Mouse (Mus musculus) Patski (cell line): ENCODE data around the gene Slc35b2. TPM values are rescaled to one million over a fixed set of nuclear protein-coding genes. Genes with fewer than 3 reads are reported as not detected.

Experiments
- ATAC-seq: fragments of 100-300 bp; one replicate; pipeline ENCODE4 v1.8.0; 2021
- CTCF ChIA-PET: fragments of 350-600 bp; sonication (Branson Sonifier 250); formaldehyde crosslinking; loops from one replicate; lab custom pipeline; 2022; ENCODE audit warnings: inconsistent platforms; lab: Charles Lee
- POLR2A ChIA-PET: fragments of 350-600 bp; sonication (Branson Sonifier 250); formaldehyde crosslinking; loops from one replicate; lab custom pipeline; 2022; ENCODE audit warnings: antibody characterized with exemption, inconsistent platforms; lab: Charles Lee
- DNase-seq: peaks from one replicate; pipeline ENCODE4 v3.0.0-alpha.2; 2011; ENCODE audit warnings: low read depth, low spot score
- H3K27me3 ChIP-seq: fragments of 371-371 bp; one replicate; pipeline ENCODE4 v1.5.1; 2021
- CTCF ChIP-seq: fragments of 100-300 bp; IDR thresholded peaks from one replicate; pipeline ENCODE4 v1.5.1; 2021
- in situ Hi-C: fragments of 300-500 bp; cut with MboI; formaldehyde crosslinking; loops from 3 replicates; pipeline ENCODE4 v1.11.1; 2018; ENCODE audit warnings: low pct_unique_long_range_greater_than_20kb, mixed read lengths
- polyA plus RNA-seq: library from polyadenylated mRNA; unstranded; gene quantifications from one replicate; pipeline ENCODE4 v1.2.3, GENCODE M21; 2021

The Slc35b2 gene
- polyA plus RNA-seq, 1 experiment from 2014 or later: 98.0 TPM

- TF ChIP-seq CTCF: no peak
- in situ Hi-C loops: no loop called here
- ATAC-seq (no peak), DNase-seq (no peak)
- peaks cover 21% of the 10 kb centered on the region for H3K27me3 ChIP-seq
- CTCF ChIA-PET: interaction anchor here (0.9 to 1.6 kb wide), 3 partner anchors 9 to 27 kb away, joined by 3 to 4 read pairs (median 3); no protein-coding TSS in a partner anchor
- POLR2A ChIA-PET: no interaction called here
Measured at GRCm38 (mm10) chr17:45524961-45525360, 38.7 kb upstream of the Slc35b2 start.

GRCm38 (mm10) chr17:45526571-45526970, 37.1 kb upstream of the Slc35b2 start:
- POLR2A ChIA-PET: no interaction called here
- CTCF ChIA-PET: interaction anchor here (1.1 kb wide), 1 partner anchor 10 kb away, joined by 3 read pairs; no protein-coding TSS in a partner anchor
- no peak for ATAC-seq

GRCm38 (mm10) chr17:45530346-45530782, 33.3 kb upstream of the Slc35b2 start:
- H3K27me3 ChIP-seq: peaks cover 48% of the 10 kb centered on the region
- ChIA-PET CTCF (no interaction called here), POLR2A (no interaction called here)
- ATAC-seq: no peak
- no peak for DNase-seq
- no peak for TF ChIP-seq CTCF
- in situ Hi-C loops: no loop called here

More at GRCm38 (mm10) chr17:45526571-45526970, 37.1 kb upstream of the Slc35b2 start:
- in situ Hi-C loops: no loop called here
- peaks cover 34% of the 10 kb centered on the region for H3K27me3 ChIP-seq
- TF ChIP-seq CTCF: no peak
- no peak for DNase-seq

- H3K27me3 ChIP-seq: peaks cover 40% of the 10 kb centered on the region
- in situ Hi-C loops: no loop called here
- CTCF ChIA-PET: interaction anchor here (1.2 to 1.4 kb wide), 2 partner anchors 15 to 17 kb away, joined by 3 read pairs; no protein-coding TSS in a partner anchor
- TF ChIP-seq CTCF: no peak
- ATAC-seq (no peak), DNase-seq (no peak)
- POLR2A ChIA-PET: interaction anchor here (0.6 kb wide), 1 partner anchor 500 kb away, joined by 4 read pairs; no protein-coding TSS in a partner anchor
Measured at GRCm38 (mm10) chr17:45532896-45533295, 30.8 kb upstream of the Slc35b2 start.

GRCm38 (mm10) chr17:45536264-45536663, 27.4 kb upstream of the Slc35b2 start:
- POLR2A ChIA-PET: no interaction called here
- DNase-seq: no peak
- ATAC-seq: no peak
- no peak for TF ChIP-seq CTCF
- CTCF ChIA-PET: no interaction called here
- H3K27me3 ChIP-seq: peaks cover 26% of the 10 kb centered on the region
- in situ Hi-C loops: no loop called here

GRCm38 (mm10) chr17:45538394-45538793, 25.3 kb upstream of the Slc35b2 start:
- peaks cover 18% of the 10 kb centered on the region for H3K27me3 ChIP-seq
- no peak for DNase-seq
- in situ Hi-C loops: no loop called here
- ChIA-PET CTCF (interaction anchor here (0.6 to 1.0 kb wide), 2 partner anchors 9 to 22 kb away, joined by 3 to 5 read pairs; no protein-coding TSS in a partner anchor), POLR2A (no interaction called here)
- TF ChIP-seq CTCF: no peak
- ATAC-seq: no peak

- ATAC-seq (no peak), DNase-seq (no peak)
- TF ChIP-seq CTCF: no peak
- ChIA-PET POLR2A (no interaction called here), CTCF (no interaction called here)
- peaks cover 15% of the 10 kb centered on the region for H3K27me3 ChIP-seq
- in situ Hi-C loops: no loop called here
Measured at GRCm38 (mm10) chr17:45539664-45540063, 24.0 kb upstream of the Slc35b2 start.

GRCm38 (mm10) chr17:45542129-45542528, 21.5 kb upstream of the Slc35b2 start:
- H3K27me3 ChIP-seq: peaks cover 11% of the 10 kb centered on the region
- POLR2A ChIA-PET: no interaction called here
- CTCF ChIA-PET: interaction anchor here (0.7 to 1.7 kb wide), 2 partner anchors 10 to 26 kb away, joined by 4 read pairs; no protein-coding TSS in a partner anchor
- ATAC-seq (no peak), DNase-seq (no peak)
- in situ Hi-C loops: no loop called here
- TF ChIP-seq CTCF: no peak

GRCm38 (mm10) chr17:45542705-45543104, 21.0 kb upstream of the Slc35b2 start:
- in situ Hi-C loops: no loop called here
- no peak for ATAC-seq
- CTCF ChIA-PET: interaction anchor here (0.7 to 1.7 kb wide), 2 partner anchors 9 to 26 kb away, joined by 4 read pairs; no protein-coding TSS in a partner anchor
- POLR2A ChIA-PET: no interaction called here
- no peak for TF ChIP-seq CTCF
- DNase-seq: no peak
- H3K27me3 ChIP-seq: peaks cover 11% of the 10 kb centered on the region

GRCm38 (mm10) chr17:45543115-45543514, 20.6 kb upstream of the Slc35b2 start:
- DNase-seq (no peak), ATAC-seq (no peak)
- peaks cover 11% of the 10 kb centered on the region for H3K27me3 ChIP-seq
- in situ Hi-C loops: no loop called here
- no peak for TF ChIP-seq CTCF
- ChIA-PET POLR2A (no interaction called here), CTCF (interaction anchor here (1.7 kb wide), 1 partner anchor 27 kb away, joined by 4 read pairs; no protein-coding TSS in a partner anchor)
